Mouse (Mus musculus): Measurements from ENCODE around the gene Adipor2. TPM values are rescaled to one million over a fixed set of nuclear protein-coding genes. Genes with fewer than 3 reads are reported as not detected.
"Not testable (repeated sequence)": the region's sequence is repeated elsewhere in the genome, so short reads cannot be mapped to it uniquely, and the experiment has no call there.

The Adipor2 gene
- polyA plus RNA-seq, 1 experiment, result 111 TPM

GRCm38 (mm10) chr6:119363593-119363992, 53.9 kb downstream of the Adipor2 start:
- H3K4me1 ChIP-seq (ENCODE audit: control insufficient read depth, insufficient read depth, low read length), result no peaks in the 10 kb centered on the region
- no peak overlapping the region for H3K9ac ChIP-seq (ENCODE audit: low read depth, poor library complexity, severe bottlenecking)
- H3K27ac ChIP-seq (ENCODE audit: insufficient read depth, low read length), result no peak overlapping the region
- no peaks in the 10 kb centered on the region for H3K9me3 ChIP-seq (replicated peaks; ENCODE audit: control insufficient read depth, insufficient read depth, low read length, poor library complexity, severe bottlenecking)
- H3K4me3 ChIP-seq (ENCODE audit: low read depth, low read length), result no peak overlapping the region
- H3K36me3 ChIP-seq (ENCODE audit: control insufficient read depth, insufficient read depth, low read length, poor library complexity, severe bottlenecking), result peaks cover 55% of the 10 kb centered on the region
- no peaks in the 10 kb centered on the region for H3K27me3 ChIP-seq (ENCODE audit: control insufficient read depth, insufficient read depth, low read length, poor library complexity, severe bottlenecking)
- TF ChIP-seq POLR2A (IDR thresholded peaks at IDR 0.05; ENCODE audit: insufficient read depth, low read length), result no peak
- TF ChIP-seq EP300 (IDR thresholded peaks at IDR 0.05; ENCODE audit: insufficient read depth, low read depth, low read length), result no peak

DNA sequence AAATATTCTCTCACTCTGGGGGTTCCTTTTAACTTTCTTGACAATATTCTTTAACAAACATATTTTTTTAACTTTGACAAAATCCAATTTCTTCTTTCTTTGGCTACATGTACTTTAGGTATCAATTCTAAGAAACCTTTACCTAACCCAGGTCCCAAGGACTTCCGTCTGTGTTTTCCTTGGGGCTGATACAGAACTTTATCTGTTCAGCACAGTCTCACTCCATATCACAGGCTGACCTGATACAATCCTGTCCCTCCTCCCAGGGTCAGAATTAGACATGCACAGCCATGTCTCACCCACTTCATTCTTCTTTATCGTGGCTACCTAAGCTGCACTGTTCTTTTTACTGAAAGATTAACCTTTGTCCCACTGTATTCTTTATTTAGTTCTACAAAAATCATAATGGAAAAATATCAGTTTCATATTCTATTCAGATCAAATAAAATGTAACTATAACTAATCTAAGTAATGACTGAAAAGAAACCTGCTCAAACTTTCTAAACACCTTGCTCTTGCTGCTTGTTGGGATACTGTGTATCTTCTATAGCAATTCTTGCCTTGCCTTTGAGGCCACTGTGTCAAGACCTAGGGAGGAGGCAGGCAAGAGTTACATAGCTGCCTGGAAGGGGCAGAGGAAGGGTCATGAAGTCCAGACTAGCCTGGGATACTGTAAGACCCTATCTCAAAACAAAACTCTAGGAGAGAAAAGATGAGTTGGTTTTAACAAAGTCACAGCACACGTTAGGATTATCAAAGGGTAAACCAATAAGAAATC, 56.4 kb downstream of the Adipor2 start:
- Histone ChIP-seq H3K27me3 (ENCODE audit: control insufficient read depth, insufficient read depth, low read length, poor library complexity, severe bottlenecking) (no peaks in the 10 kb centered on the region), H3K9ac (ENCODE audit: low read depth, poor library complexity, severe bottlenecking) (no peak overlapping the region), H3K9me3 (replicated peaks; ENCODE audit: control insufficient read depth, insufficient read depth, low read length, poor library complexity, severe bottlenecking) (no peaks in the 10 kb centered on the region), H3K4me1 (ENCODE audit: control insufficient read depth, insufficient read depth, low read length) (no peaks in the 10 kb centered on the region), H3K4me3 (ENCODE audit: low read depth, low read length) (no peak overlapping the region), H3K27ac (ENCODE audit: insufficient read depth, low read length) (no peak overlapping the region), H3K36me3 (ENCODE audit: control insufficient read depth, insufficient read depth, low read length, poor library complexity, severe bottlenecking) (peaks cover 56% of the 10 kb centered on the region)
- TF ChIP-seq EP300 (IDR thresholded peaks at IDR 0.05; ENCODE audit: insufficient read depth, low read depth, low read length), result no peak
- TF ChIP-seq CTCF (IDR thresholded peaks at IDR 0.05; ENCODE audit: low read depth, low read length), result no peak
- TF ChIP-seq POLR2A (IDR thresholded peaks at IDR 0.05; ENCODE audit: insufficient read depth, low read length), result no peak

GRCm38 (mm10) chr6:119360250-119360649, 57.3 kb downstream of the Adipor2 start:
- H3K36me3 ChIP-seq (ENCODE audit: control insufficient read depth, insufficient read depth, low read length, poor library complexity, severe bottlenecking), result peaks cover 56% of the 10 kb centered on the region
- not testable (repeated sequence) for H3K4me1 ChIP-seq (ENCODE audit: control insufficient read depth, insufficient read depth, low read length); H3K27ac ChIP-seq (ENCODE audit: insufficient read depth, low read length); H3K4me3 ChIP-seq (ENCODE audit: low read depth, low read length); H3K27me3 ChIP-seq (ENCODE audit: control insufficient read depth, insufficient read depth, low read length, poor library complexity, severe bottlenecking); H3K9ac ChIP-seq (ENCODE audit: low read depth, poor library complexity, severe bottlenecking); H3K9me3 ChIP-seq (replicated peaks; ENCODE audit: control insufficient read depth, insufficient read depth, low read length, poor library complexity, severe bottlenecking)

GRCm38 (mm10) chr6:119358020-119358571, 59.4 kb downstream of the Adipor2 start:
- Histone ChIP-seq H3K9me3 (replicated peaks; ENCODE audit: control insufficient read depth, insufficient read depth, low read length, poor library complexity, severe bottlenecking) (no peaks in the 10 kb centered on the region), H3K4me3 (ENCODE audit: low read depth, low read length) (no peak overlapping the region), H3K9ac (ENCODE audit: low read depth, poor library complexity, severe bottlenecking) (no peak overlapping the region), H3K36me3 (ENCODE audit: control insufficient read depth, insufficient read depth, low read length, poor library complexity, severe bottlenecking) (peaks cover 58% of the 10 kb centered on the region), H3K27me3 (ENCODE audit: control insufficient read depth, insufficient read depth, low read length, poor library complexity, severe bottlenecking) (no peaks in the 10 kb centered on the region), H3K27ac (ENCODE audit: insufficient read depth, low read length) (no peak overlapping the region), H3K4me1 (ENCODE audit: control insufficient read depth, insufficient read depth, low read length) (no peaks in the 10 kb centered on the region)
- TF ChIP-seq POLR2A (IDR thresholded peaks at IDR 0.05; ENCODE audit: insufficient read depth, low read length), result no peak
- no peak for TF ChIP-seq EP300 (IDR thresholded peaks at IDR 0.05; ENCODE audit: insufficient read depth, low read depth, low read length)
- TF ChIP-seq CTCF (IDR thresholded peaks at IDR 0.05; ENCODE audit: low read depth, low read length), result no peak

DNA sequence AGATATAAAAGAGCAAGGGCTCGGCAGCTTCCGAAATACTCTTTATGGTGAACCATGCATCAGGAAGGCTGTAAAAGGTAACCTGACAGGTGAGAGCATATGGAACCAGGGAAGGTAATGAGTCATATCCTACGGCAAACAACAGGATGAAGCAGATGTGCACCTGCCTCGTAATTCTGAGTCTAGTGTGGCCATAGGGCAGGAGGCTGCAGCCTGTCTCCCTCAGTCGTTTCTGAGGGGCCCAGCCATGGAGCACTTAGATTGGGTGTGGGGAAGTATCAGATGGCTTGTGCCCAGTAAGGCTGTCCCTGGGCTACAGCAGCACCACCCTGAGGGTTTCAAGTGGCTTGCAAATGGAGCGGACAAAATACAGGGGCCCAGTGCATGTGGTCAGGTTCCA, 65.0 kb downstream of the Adipor2 start:
- peaks cover 27% of the 10 kb centered on the region for H3K36me3 ChIP-seq (ENCODE audit: control insufficient read depth, insufficient read depth, low read length, poor library complexity, severe bottlenecking)
- H3K9me3 ChIP-seq (replicated peaks; ENCODE audit: control insufficient read depth, insufficient read depth, low read length, poor library complexity, severe bottlenecking), result no peaks in the 10 kb centered on the region
- no peaks in the 10 kb centered on the region for H3K27me3 ChIP-seq (ENCODE audit: control insufficient read depth, insufficient read depth, low read length, poor library complexity, severe bottlenecking)
- H3K4me3 ChIP-seq (ENCODE audit: low read depth, low read length), result no peak overlapping the region
- H3K27ac ChIP-seq (ENCODE audit: insufficient read depth, low read length), result no peak overlapping the region
- H3K4me1 ChIP-seq (ENCODE audit: control insufficient read depth, insufficient read depth, low read length), result no peaks in the 10 kb centered on the region
- no peak overlapping the region for H3K9ac ChIP-seq (ENCODE audit: low read depth, poor library complexity, severe bottlenecking)
- TF ChIP-seq POLR2A (IDR thresholded peaks at IDR 0.05; ENCODE audit: insufficient read depth, low read length) (no peak), CTCF (IDR thresholded peaks at IDR 0.05; ENCODE audit: low read depth, low read length) (no peak)

- Histone ChIP-seq H3K9ac (ENCODE audit: low read depth, poor library complexity, severe bottlenecking) (no peak overlapping the region), H3K4me1 (ENCODE audit: control insufficient read depth, insufficient read depth, low read length) (no peaks in the 10 kb centered on the region), H3K36me3 (ENCODE audit: control insufficient read depth, insufficient read depth, low read length, poor library complexity, severe bottlenecking) (peaks cover 25% of the 10 kb centered on the region), H3K9me3 (replicated peaks; ENCODE audit: control insufficient read depth, insufficient read depth, low read length, poor library complexity, severe bottlenecking) (no peaks in the 10 kb centered on the region), H3K27ac (ENCODE audit: insufficient read depth, low read length) (no peak overlapping the region), H3K27me3 (ENCODE audit: control insufficient read depth, insufficient read depth, low read length, poor library complexity, severe bottlenecking) (no peaks in the 10 kb centered on the region), H3K4me3 (ENCODE audit: low read depth, low read length) (no peak overlapping the region)
- TF ChIP-seq CTCF (IDR thresholded peaks at IDR 0.05; ENCODE audit: low read depth, low read length) (no peak), EP300 (IDR thresholded peaks at IDR 0.05; ENCODE audit: insufficient read depth, low read depth, low read length) (no peak), POLR2A (IDR thresholded peaks at IDR 0.05; ENCODE audit: insufficient read depth, low read length) (no peak)
Observed at GRCm38 (mm10) chr6:119351656-119352055, 65.8 kb downstream of the Adipor2 start.
